Mouse (Mus musculus) cortical plate, adult 2 months (tissue): Measurements from ENCODE around the gene Tekt1. TPM values are rescaled to one million over a fixed set of nuclear protein-coding genes. Genes with fewer than 3 reads are reported as not detected.
A peak's percentile ranks its signal among the peaks of the same experiment; 100 is the strongest.
"Not testable (repeated sequence)": the region's sequence is repeated elsewhere in the genome, so short reads cannot be mapped to it uniquely, and the experiment has no call there.

ENCODE experiments used
- H3K27ac ChIP-seq: fragments of 200-500 bp; 2 replicates; pipeline ENCODE4 v1.5.1; 2012; ENCODE audit warnings: low read length, control low read depth, inconsistent platforms; ENCODE audit not compliant: insufficient read depth
- H3K4me1 ChIP-seq: fragments of 200-500 bp; 2 replicates; pipeline ENCODE4 v1.6.1; 2011; ENCODE audit warnings: low read length; ENCODE audit not compliant: control insufficient read depth, insufficient read depth
- H3K4me3 ChIP-seq: fragments of 200-500 bp; 2 replicates; pipeline ENCODE4 v1.5.1; 2011; ENCODE audit warnings: mild to moderate bottlenecking, low read length, control low read depth; ENCODE audit not compliant: insufficient read depth
- CTCF ChIP-seq: fragments of 200-500 bp; IDR thresholded peaks from 2 replicates; pipeline ENCODE4 v1.5.1; 2011; ENCODE audit warnings: mild to moderate bottlenecking, control low read depth, low read length; ENCODE audit not compliant: insufficient read depth; ENCODE audit errors: extremely low read depth
- POLR2A ChIP-seq: fragments of 200-500 bp; IDR thresholded peaks from 2 replicates; pipeline ENCODE4 v1.6.1; 2011; ENCODE audit warnings: mild to moderate bottlenecking, low read length, control low read depth; ENCODE audit not compliant: insufficient read depth; ENCODE audit errors: extremely low read depth
- polyA plus RNA-seq: library from polyadenylated mRNA; depleted of rRNA; stranded (reverse); fragments of >200 nt; gene quantifications from 2 replicates; pipeline ENCODE4 v1.2.3, GENCODE M21; 2012

Gene Tekt1
- polyA plus RNA-seq, 1 experiment = 1.8 TPM

DNA sequence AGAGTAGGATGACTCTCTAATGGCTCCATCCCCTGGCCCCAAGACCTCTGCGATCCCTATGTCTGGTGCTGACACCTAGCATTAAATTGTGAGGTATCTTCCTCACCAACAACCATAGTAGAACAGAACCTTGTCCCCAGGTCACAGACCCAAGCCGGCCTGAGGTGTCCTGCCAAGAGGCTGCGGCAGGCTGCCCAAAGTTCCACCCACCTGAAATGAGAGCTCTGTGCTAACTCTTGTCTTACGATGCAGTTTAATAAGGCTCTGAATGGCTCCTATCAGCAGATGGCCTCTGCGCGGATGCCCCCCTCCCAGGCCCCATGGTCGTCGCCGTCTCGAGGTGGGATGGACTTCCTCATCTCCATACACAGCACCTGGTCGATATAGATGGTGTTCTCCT, 17.8 kb downstream of the Tekt1 start:
- no peak overlapping the region for H3K4me3 ChIP-seq
- 0 out of 2 replicates have a peak, but pooled peaks cover 3% of the 10 kb centered on the region for H3K4me1 ChIP-seq
- TF ChIP-seq CTCF = no peak
- TF ChIP-seq POLR2A = no peak
- H3K27ac ChIP-seq = no peak overlapping the region

DNA sequence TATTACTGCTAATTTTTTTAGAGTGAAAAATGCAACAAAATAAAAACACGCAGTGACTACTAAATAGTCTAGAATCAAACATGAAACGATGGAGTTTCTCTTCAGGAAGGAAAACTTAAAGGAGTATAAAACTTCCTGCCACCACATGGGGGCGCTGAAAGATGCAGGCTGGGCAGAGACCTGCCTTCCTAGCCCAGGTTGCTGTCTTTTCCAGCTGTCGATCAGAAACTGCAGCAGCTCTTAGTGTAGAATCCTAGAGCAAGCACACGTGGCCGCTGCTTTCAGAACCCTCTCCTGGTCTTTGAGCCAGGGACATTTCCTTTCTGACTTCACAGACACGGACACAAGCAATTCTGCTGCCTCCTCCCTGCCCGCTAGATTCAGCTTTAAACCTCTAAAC, 18.3 kb downstream of the Tekt1 start:
- Histone ChIP-seq H3K4me3 (no peak overlapping the region), H3K4me1 (0 out of 2 replicates have a peak, but pooled peaks cover 2% of the 10 kb centered on the region), H3K27ac (no peak overlapping the region)
- TF ChIP-seq CTCF (peak; percentile 62), POLR2A (no peak)

DNA sequence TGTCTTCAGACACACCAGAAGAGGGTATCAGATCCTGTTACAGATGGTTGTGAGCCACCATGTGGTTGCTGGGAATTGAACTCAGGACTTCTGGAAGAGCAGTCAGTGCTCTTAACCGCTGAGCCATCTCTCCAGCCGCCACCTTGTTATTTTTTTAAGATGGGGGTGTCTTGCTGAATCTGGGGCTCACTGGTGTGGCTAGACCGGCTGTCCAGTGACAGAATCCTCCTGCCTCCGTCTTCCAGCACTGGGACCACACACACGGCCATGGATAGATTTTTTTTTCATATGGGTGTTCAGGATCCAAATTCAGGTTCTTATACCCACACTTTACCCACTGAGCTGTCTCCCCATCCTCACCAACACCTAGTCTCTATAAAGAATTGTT, 19.0 kb downstream of the Tekt1 start:
- H3K4me3 ChIP-seq, H3K27ac ChIP-seq, H3K4me1 ChIP-seq: not testable (repeated sequence)

DNA sequence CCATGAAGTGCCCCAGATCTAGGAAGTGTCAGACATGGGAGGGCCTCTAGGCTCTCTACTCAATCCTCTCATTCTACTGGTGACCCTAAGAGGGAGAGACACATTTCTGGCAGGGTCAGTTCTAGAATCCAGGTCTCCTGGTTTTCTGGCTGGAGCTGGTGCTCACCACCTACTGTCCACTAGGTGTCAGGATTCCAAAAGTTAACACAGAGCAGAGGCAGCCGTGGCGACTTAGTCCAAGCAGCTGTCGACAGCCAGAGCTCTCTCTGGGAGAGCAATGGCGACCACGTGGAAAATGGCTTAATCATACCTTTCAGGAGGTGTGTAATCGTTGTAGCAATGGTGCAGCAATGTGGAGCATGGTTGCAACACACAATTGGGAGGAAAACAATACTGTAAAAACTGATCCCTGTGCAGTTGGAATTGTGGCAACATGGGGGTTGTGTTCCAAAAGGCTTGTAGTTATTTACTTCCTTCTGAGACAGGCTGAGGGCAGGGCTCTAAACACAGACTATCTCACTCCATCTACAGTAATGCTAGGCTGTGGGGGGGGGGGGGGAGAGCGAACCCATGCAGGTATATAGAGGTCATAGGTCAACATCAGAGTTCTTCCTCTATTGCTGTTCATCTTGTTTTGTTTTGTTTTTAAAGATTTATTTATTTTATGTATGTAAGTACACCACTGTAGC, 19.5 kb downstream of the Tekt1 start:
- Histone ChIP-seq H3K4me3 (no peak overlapping the region), H3K27ac (no peak overlapping the region), H3K4me1 (no peaks in the 10 kb centered on the region)
- TF ChIP-seq POLR2A (no peak), CTCF (peak; percentile 81)

DNA sequence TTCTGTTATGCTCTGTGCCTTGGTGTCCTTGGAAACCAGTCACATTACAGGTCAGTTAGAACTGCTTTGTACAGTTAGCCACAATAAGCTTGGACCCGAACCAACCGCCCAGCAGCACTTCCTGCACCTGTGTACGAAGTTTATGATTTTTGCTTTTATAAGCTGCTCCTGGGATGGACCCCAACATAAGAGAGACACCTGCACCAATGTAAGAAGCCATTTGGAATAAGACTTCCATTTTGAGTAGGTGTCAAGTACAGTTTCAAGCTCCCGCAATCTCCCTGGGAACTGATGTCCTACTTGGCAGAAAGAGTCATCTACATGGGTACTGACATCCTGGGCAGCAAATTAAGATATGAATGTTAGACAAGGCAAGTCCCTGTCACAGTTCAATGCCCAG, 22.5 kb downstream of the Tekt1 start:
- TF ChIP-seq POLR2A (no peak), CTCF (no peak)
- Histone ChIP-seq H3K27ac (no peak overlapping the region), H3K4me3 (no peak overlapping the region), H3K4me1 (no peaks in the 10 kb centered on the region)

DNA sequence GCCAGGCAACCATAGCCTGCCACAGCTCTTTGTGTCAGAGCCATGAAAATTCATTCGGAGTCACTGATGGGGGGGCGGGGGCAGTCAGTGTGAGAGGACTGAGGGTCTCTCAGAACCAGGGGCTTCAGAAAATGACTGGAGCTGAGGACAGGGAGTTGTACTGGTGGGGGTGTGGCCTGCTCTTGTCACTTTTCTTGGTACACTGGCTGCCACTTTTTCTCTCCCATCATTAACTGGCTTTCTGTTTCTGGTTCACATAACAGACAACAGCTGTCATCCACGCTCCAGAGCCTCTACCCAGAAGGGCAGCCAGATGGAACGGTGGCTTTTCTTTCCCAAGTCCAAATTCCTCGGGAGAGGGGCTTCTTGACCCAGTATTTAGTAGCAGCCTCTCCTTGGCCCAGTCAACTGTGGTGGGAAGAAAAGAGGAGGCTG, 23.8 kb downstream of the Tekt1 start:
- H3K4me3 ChIP-seq = no peak overlapping the region
- no peak overlapping the region for H3K27ac ChIP-seq
- no peaks in the 10 kb centered on the region for H3K4me1 ChIP-seq
- TF ChIP-seq CTCF = no peak
- no peak for TF ChIP-seq POLR2A

DNA sequence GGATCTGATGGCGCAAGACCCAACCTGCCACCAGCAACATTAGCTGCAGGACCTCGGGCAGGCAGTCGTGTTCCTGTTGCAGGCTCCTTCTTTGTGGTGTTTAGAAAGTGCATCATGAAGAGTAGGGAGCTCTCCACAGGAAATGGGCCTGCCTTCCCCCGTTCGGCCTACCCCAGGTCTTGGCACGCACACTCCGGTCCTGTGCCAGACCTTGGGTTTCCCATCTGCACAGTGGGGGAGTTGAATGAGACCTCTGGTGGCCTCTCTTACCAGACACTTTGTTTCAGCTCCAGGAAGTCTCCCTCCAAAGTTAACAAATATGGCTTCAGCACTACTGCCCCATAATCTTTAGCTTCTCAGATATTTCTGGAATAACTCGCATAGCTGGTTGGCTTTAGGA, 25.5 kb downstream of the Tekt1 start:
- no peak overlapping the region for H3K27ac ChIP-seq
- no peak overlapping the region for H3K4me3 ChIP-seq
- no peak for TF ChIP-seq CTCF
- no peaks in the 10 kb centered on the region for H3K4me1 ChIP-seq

DNA sequence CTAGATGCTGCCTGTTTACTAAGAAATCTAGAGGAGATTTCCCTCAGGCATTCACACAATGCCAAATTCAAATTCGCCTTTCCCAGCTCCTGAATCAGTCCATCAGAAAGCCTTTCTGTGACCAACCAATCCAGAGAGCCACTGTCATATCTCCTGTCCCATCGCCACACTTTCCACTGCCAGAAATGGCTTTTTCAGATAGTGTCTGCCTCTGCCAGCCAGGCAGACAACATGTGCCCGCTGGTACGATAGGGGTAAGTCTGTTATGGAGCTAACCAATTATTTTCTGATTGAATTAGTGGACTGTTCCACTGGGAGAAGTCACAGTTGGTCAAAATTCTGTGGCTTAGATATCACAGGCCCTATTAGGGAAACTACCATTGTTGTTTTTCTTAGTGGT, 27.6 kb downstream of the Tekt1 start:
- H3K27ac ChIP-seq = no peak overlapping the region
- TF ChIP-seq POLR2A (no peak), CTCF (no peak)
- H3K4me3 ChIP-seq = no peak overlapping the region
- H3K4me1 ChIP-seq = no peaks in the 10 kb centered on the region

DNA sequence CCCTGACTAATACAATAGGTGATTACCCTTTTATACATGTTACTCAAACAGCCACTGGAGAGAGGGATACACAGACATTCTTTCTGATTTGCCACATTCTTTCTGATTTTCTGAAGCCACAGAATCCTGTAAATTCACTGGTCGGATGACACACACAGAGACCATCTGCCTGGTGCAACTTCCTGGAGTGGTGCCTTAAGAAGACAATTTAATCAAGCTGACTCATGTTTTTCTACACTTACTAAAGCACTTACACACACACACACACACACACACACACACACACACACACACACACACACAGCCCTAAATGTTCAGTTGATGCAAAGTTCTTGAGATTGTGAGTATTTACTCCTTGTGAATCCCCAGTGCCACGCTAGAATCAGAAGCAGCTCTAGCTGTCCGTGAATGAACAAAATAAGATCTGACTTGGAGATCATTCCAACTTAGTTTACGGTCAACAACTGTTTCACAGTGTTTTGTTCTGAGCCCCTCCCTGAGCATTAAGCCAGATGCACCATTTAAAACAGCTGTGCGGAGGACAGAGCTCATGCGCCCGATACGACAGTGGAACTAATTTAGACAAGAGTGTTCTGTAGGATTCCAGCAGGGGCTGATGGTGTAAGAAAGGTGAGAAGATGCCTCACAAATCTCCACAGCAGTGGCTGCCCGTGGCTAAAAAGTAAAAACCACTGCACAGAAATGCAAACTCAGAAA, 29.1 kb downstream of the Tekt1 start:
- no peak overlapping the region for H3K4me3 ChIP-seq
- no peaks in the 10 kb centered on the region for H3K4me1 ChIP-seq
- TF ChIP-seq POLR2A (no peak), CTCF (no peak)
- H3K27ac ChIP-seq = no peak overlapping the region

DNA sequence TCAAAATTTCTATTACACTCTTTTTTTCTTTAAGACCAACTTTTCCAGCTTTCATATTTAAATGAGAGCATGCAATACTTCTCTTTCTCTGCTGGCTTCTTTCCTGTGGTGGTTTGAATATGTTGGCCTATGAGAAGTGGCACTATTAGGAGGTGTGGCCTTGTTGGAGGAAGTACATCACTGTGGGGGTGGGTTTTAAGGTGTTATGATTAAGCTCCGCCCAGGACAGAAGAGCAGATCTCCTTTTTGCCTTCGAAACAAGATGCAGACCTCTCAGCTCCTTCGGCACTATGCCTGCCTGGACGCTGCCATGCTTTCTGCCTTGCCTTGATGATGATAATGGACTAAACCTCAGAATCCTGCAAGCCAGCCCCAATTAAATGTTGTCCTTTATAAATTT, 36.5 kb downstream of the Tekt1 start:
- no peak overlapping the region for H3K4me3 ChIP-seq
- no peak for TF ChIP-seq POLR2A
- TF ChIP-seq CTCF = no peak
- no peaks in the 10 kb centered on the region for H3K4me1 ChIP-seq

DNA sequence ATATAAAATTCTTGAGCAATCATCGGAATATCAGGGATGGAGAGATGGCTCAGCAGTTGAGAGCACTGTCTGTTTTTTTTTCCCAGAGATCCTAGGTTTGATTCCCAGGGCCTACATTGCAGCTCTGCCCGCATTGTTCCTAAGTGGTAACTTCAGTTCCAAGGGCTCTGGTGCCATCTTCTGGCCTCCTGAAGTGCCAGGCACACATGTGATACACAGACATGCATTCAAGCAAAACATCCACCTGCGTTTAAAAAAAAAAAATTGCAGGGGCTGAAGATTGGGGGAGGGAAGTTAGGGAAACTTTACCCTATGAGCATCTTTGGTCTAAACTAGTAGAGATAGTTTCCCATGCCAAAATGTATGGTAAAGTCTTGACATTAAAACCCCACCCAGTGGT, 37.8 kb downstream of the Tekt1 start:
- Histone ChIP-seq H3K4me1 (no peaks in the 10 kb centered on the region), H3K27ac (no peak overlapping the region), H3K4me3 (no peak overlapping the region)
- TF ChIP-seq CTCF (peak; percentile 65), POLR2A (no peak)

More for the DNA sequence above, 36.5 kb downstream of the Tekt1 start:
- H3K27ac ChIP-seq = no peak overlapping the region
